Mouse (Mus musculus) limb, embryonic 12.5 days (tissue): Measurements from ENCODE around the gene Faim. TPM values are rescaled to one million over a fixed set of nuclear protein-coding genes. Genes with fewer than 3 reads are reported as not detected.

Experiments used
- polyA plus RNA-seq: library from polyadenylated mRNA; unstranded; fragments of >200 nt; fragmentation: Nextera tagmentation; extraction: Ambion mirVana; gene quantifications from 2 replicates; pipeline ENCODE4 v1.2.1, GENCODE M21; 2016

Gene Faim
- polyA plus RNA-seq, 1 experiment from 2014 or later: 53.5 TPM

Other genes with a start within 250 kb of the Faim start
- not detected in 2 replicates for gene Prr23a1, start 143.9 kb upstream of the Faim start, polyA plus RNA-seq
- not detected in 2 replicates for gene Prr23a2, start 129.9 kb upstream of the Faim start, polyA plus RNA-seq
- not detected in 2 replicates for gene Prr23a3, start 121.6 kb upstream of the Faim start, polyA plus RNA-seq
- not detected in 2 replicates for gene 7420426K07Rik, start 83.3 kb upstream of the Faim start, polyA plus RNA-seq
- gene Foxl2, start 31.1 kb upstream of the Faim start, polyA plus RNA-seq: 0.06 TPM in 1 of 2 replicates, not detected in the other
- not detected in 2 replicates for gene Gm1123, start 49.3 kb downstream of the Faim start, polyA plus RNA-seq
- 1.3 and 1.4 TPM in 2 replicates for gene Pik3cb, start 154.2 kb downstream of the Faim start, polyA plus RNA-seq